Mouse (Mus musculus): ENCODE measurements around the gene Ptgis. TPM values are rescaled to one million over a fixed set of nuclear protein-coding genes. Genes with fewer than 3 reads are reported as not detected.

The Ptgis gene
- total RNA-seq, 2 experiments from 2014 or later, result 8.0 to 11.1 TPM

Other genes with a start within 250 kb of the Ptgis start
- gene Stau1, start 244.3 kb downstream of the Ptgis start, total RNA-seq (2021), result 10 to 100 TPM; 40.0 to 41.7 TPM
- gene Ddx27, start 225.4 kb downstream of the Ptgis start, total RNA-seq (2021), result 1 to 10 TPM; 6.8 to 8.0 TPM
- 10 to 100 TPM; 14.5 to 14.8 TPM for gene Znfx1, start 177.6 kb downstream of the Ptgis start, total RNA-seq (2021)
- gene Kcnb1, start 50.4 kb downstream of the Ptgis start, total RNA-seq (2021), result 10 to 100 TPM; 21.2 to 23.8 TPM
- 10 to 100 TPM; 15.0 to 17.6 TPM for gene B4galt5, start 108.6 kb upstream of the Ptgis start, total RNA-seq (2021)
- 10 to 100 TPM; 24.5 to 24.6 TPM for gene Slc9a8, start 181.1 kb upstream of the Ptgis start, total RNA-seq (2021)

Measured in gastrocnemius, postnatal 14 days (tissue).